Mouse (Mus musculus): ENCODE results near the gene Vpreb3. TPM values are rescaled to one million over a fixed set of nuclear protein-coding genes. Genes with fewer than 3 reads are reported as not detected.

Gene Vpreb3
- under 1 TPM in 1 of 2 experiments, not detected in 1; 0.53 TPM for total RNA-seq (2021)

DNA sequence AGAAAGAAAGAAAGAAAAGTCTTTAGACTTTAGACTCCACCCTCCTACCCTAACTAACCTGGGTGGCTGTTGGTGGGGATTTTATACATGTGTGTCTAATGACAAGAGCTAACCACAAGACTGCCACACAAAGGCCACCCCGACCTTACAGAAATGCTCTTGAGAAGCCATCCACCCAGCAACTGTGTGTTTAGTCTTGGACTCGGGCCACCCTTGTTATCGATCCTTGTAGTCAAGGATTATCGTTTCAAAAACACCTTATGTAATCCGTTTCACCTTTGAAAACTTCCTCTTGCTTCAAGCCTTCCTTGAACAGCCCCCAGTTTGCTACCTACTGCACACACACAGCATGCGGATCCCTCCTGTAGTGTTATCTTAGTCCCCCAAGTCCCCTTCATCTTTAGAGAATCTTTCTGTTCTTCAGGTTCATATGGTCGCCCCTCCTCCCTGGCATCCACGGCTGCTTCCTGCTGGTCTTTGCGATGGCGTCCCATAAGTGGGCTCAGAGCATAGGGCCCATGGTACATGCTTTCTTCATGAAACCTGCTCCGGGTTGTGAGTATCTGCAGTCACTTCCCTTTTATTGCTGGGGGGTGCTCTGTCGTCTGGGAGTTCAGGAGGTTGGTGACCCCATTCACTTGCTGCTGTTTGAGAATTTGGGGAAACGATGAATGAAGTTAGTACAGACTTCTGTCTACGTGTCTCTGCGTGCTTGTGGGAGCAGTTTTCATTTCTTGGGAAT, at the start of gene Vpreb3:
TSS of gene Vpreb3 (plus strand) at position 322 of the 742 bp plus-strand sequence.
- intact Hi-C loops (cut with DNase I), result no loop called here
- no peak for DNase-seq

DNA sequence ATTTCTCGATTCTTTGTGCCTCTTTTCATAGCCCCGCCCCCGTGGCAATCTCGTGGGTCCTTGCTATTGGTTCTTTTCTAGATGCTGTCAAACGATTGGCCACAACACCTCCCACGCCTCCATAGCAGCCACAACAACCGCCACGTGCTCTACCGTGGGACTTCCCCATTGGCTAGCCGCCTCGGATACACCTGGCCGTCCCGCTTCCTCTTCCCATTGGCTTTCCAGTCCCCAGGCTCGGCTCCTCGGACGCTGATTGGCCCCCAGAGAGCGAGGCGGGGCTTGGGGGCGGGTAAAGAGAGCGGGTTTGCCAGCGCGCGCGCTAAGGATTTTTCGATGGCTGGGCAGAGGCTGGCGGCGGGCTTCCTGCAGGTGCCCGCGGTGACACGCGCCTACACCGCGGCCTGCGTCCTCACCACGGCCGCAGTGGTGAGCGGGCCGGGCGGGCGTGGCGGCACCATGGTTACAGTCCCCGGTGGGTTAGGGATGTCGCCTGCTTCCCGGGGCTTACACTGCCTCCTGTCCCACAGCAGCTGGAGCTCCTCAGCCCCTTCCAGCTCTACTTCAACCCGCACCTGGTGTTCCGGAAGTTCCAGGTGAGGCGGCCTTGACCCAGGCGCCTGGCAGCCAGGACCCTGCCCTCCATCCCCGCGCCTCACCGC, 49.6 kb upstream of the Vpreb3 start, which contains the start of gene Derl3:
TSS of gene Derl3 (plus strand) at position 325 of the 662 bp plus-strand sequence.
- intact Hi-C loops (cut with DNase I), result no loop called here
- peak; percentile 90 to 91 for DNase-seq

DNA sequence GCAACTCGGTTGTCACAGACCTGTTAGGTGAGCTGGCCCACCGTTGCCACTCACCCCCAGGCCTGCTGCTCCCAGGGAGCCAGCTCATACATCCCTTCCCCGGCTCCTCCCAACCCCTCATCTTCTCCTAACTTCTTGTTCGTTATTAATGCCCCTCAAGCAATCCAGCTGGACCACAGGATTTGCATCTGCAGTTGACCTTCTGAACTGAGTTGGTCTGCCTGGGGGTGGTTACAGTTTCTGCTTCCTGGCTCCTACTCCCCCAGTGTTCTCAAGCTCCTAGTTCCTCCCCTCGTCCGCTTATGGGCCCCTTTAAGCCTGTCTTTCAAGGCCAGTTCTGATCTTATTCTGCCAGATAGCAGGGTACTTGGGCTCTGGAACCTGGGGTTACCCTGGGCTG, 48.3 kb upstream of the Vpreb3 start:
- intact Hi-C loops (cut with DNase I), result no loop called here

DNA sequence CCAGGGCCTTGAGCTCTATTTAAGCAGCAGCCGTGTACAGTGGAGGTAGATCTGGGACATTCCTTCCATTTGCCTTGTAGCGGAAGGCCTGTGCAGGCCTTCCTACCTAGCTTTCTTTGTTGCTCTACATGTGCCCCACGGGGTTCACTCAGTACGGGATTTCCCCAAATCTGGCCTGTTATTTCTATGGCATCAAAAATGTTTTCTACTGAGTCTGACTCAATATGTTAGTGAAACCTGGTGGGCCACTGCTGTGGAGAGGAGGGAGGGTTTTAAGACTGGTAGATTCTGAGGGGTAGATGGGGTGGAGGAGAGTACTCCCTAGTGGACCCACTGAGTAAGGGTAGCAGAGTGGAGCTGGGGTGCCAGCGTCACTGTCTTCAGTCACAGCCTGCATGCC, 47.1 kb upstream of the Vpreb3 start:
- DNase-seq, result no peak
- intact Hi-C loops (cut with DNase I), result no loop called here

More for the DNA sequence above, 48.3 kb upstream of the Vpreb3 start:
- DNase-seq, result no peak

DNA sequence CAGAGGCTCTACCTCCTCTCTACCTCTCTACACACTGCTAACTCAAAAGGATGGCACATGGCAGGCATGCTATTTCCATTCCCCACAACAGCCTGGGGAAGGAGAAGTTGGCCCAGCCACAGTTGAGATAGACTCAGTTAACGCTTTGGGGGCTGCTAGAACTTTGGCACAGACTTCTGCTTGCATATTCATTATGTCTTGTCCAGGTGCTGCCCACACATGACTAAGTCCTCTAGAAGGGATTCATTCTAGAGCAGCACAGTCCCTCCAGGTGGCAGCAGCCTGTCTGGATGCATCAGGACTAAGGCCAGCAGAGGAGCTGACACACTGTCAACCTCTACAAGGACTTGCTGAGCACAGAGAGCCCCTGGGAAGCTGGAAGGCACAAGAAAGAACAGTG, 46.6 kb upstream of the Vpreb3 start:
- intact Hi-C loops (cut with DNase I), result no loop called here
- DNase-seq, result no peak

DNA sequence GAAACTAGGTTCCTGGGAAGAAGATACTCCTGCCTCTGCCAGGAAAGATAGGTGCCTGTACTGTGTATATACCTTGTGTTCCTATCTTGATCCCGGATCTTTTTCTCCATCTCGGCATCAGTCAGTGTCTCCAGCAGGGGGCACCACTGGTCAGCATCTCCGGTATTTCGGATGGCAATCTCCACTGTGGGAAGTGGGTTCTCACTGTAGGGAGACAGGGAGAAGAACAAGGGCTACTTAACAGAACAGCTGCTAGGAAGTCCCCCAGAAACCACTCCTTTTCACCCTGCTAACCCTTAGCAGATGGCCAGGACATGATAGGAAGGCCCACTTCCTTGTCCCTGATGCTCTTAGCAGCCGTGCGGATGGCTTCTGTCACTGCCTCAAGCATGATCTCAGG, 45.5 kb upstream of the Vpreb3 start:
- intact Hi-C loops (cut with DNase I), result loop anchor here (1.0 kb wide), 1 partner anchor 54 kb away; no protein-coding TSS in a partner anchor
- peak; percentile 50 to 76 for DNase-seq

DNA sequence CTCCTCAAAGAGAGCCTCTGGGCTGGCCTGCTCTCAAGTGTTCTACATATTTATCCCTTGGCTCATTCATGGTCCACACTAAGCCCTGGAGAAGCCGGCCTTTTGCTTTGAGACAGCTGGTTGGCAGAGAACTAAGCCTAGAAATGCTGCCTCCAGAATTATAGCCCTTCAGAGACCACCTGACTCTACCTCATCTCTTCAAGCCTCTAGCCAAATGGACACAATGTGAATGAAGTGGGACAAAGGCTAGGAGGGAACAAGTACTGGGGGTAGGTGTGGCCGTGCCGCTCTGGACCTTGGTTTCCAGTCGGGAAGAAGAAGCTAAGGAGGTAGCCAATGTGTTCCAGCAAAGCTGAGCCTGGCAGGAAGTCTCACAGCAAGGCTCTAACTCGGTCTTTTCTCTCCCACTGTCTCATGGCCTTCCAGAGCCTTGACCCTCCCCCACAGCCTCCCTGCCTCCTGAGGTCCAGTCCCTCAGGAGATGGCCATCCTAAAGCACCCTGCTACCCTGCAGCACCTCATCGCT, 44.8 kb upstream of the Vpreb3 start:
- no peak for DNase-seq
- intact Hi-C loops (cut with DNase I), result no loop called here

DNA sequence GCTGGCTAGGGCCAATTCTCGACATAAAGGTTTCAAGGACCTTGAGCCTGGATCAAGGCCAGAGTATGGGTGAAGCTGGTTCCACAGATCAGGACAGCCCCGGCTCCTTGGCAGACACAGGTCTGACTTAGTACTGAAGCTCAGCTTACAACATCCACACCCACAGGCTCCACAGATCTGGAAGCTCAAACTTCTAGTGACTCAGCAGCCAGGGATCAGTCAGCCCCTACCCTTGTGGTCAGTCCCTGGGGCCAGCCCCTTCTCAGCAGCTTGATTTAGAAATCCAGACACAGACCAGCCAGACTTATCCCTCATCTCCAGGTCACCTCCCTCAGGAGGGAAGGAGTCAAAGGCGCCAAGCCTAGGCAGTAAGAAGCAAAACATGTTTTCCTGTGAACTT, 44.0 kb upstream of the Vpreb3 start:
- intact Hi-C loops (cut with DNase I), result no loop called here

DNA sequence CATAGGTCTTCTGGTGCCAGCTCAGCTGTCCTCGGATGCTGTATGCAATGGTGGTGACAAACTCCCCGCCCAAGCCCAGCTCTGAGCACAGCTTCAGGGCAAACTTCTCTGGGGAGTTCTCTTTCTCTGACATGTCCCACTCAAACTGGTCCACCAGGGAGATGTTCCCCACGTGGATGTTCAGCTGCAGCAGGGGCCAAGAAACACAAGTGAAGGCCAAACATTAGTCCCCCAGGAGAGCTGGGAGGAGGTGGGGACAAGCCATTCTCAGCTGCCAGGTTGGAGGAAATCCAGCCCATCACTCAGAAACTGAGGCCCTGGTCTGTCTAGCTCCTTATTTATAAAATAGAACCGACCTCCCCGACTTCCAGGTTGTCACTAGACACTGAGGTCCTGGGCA, 38.5 kb upstream of the Vpreb3 start:
- no peak for DNase-seq
- intact Hi-C loops (cut with DNase I), result no loop called here

More for the DNA sequence above, 44.0 kb upstream of the Vpreb3 start:
- peak; percentile 72 to 74 for DNase-seq

DNA sequence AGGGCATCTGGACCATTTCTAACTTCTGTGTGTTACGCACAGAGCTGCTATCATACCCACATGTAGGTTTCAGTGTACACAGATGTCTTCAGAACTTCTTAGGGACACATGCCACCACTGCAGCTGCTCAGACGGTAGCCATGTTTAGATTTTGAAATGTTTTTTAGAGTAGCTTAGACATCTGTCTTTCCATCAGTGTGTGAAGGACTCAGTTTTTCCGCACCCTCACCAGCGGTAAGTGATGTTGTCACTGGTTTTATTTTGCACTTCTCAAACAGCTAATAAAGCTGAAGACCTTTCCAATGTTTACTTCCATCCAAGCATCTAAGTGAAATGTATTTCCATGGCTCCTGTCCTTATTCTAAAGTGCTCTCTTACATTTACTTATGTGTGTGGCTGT, 36.0 kb upstream of the Vpreb3 start:
- intact Hi-C loops (cut with DNase I), result no loop called here
- no peak for DNase-seq

DNA sequence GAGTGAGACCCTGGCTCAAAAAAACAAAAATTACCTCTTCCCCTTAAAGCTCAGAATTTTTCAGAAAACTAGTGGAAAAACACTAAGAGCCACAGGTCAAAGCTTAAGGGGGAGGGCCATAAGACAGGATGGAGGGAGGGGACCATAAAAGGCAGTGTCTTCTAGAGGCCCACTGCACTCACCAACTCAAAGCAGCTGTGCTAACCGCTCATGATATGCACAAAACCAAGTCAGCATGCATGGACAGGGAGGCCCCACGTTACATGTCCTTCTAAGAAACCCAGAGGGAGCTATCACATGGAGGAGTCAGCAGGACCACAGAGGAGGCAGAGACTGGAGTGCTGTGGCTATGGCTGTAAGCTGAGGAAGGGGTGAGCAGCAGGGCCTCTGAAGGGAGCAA, 32.2 kb upstream of the Vpreb3 start:
- DNase-seq, result no peak
- intact Hi-C loops (cut with DNase I), result no loop called here

DNA sequence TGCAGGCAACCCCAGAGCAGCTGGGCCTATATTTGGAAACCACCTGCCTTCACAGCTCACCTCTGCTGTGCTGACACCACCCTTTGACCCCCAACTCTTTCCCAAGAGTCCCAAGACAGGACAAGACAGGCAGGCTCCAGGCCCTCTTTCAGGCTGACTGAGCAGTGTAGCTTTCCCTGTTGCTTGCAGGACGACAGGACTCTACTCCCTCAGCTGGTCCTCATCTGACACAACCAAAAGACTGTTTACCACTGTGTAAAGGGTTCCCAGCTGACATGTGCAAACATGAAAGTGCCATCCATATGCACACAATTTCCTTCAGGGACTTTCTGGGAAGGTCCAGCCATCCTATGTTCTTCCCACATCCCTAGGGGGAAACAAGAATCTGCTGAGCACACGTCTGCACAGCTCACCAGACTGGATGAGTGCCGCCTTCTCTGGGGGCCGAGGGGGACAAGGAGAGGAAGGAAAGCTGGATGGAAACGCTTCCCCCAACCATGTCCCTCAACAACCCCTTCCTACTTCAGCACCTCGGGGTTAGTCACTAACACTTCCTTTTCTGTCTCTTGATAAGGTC, 29.8 kb upstream of the Vpreb3 start:
- DNase-seq, result no peak
- intact Hi-C loops (cut with DNase I), result no loop called here

DNA sequence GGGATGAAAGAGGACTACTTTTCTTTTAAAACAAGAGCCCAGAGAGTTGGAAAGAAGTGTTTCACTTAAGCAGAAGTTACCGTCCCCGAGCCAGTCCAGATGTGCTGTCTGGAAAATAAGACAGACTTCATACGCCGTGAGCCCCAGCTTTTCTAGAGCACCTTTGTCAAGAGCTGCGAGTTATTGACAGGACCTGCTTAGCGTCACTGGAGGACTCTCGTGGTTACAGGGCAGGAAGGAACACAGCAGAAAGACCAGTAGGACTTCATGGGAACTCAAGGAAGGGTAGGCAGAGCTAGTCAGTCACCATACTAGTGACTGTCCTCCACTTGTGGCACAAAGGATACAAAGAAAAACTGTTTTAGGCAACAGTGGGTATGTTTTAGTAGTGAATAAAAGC, 27.3 kb upstream of the Vpreb3 start:
- no peak for DNase-seq
- intact Hi-C loops (cut with DNase I), result no loop called here

DNA sequence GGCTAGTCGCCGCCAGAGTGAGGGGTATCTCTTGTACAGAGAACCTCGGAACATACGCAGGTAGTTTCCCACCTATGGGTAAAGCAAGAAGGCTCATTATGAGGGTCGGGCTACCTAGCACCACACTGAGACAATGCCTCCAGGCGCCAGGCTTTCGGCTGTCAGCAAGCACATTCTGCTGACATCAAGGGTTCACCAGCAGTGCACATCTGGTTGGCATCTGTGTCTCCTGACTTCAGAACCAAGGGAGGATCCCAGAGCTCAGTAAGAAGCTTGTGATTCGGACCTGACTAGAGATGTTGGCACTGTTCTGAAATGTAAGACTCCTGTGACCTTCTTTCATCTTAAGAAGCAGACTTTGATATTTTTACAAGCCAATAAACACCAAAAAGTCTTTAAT, 26.0 kb upstream of the Vpreb3 start:
- intact Hi-C loops (cut with DNase I), result no loop called here
- DNase-seq, result no peak

DNA sequence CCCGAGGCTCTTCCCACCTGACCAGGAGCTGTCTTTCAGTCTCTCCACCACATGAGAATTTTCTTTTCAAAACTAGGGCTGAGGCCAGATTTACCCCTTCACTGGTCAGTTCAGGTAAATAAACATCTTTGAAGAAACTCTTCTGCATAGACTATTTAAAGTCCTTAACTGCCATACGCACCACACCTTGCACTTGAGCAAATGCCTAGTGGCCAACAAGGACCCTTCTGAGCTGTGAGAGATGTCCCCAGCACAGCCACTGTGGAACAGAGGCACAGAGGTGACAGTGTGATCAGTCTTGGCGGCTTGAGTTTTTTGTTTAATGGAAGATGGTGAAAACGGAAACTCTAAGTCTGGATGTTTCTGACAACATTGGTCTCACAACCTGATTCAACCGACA, 23.8 kb upstream of the Vpreb3 start:
- intact Hi-C loops (cut with DNase I), result no loop called here
- DNase-seq, result no peak

DNA sequence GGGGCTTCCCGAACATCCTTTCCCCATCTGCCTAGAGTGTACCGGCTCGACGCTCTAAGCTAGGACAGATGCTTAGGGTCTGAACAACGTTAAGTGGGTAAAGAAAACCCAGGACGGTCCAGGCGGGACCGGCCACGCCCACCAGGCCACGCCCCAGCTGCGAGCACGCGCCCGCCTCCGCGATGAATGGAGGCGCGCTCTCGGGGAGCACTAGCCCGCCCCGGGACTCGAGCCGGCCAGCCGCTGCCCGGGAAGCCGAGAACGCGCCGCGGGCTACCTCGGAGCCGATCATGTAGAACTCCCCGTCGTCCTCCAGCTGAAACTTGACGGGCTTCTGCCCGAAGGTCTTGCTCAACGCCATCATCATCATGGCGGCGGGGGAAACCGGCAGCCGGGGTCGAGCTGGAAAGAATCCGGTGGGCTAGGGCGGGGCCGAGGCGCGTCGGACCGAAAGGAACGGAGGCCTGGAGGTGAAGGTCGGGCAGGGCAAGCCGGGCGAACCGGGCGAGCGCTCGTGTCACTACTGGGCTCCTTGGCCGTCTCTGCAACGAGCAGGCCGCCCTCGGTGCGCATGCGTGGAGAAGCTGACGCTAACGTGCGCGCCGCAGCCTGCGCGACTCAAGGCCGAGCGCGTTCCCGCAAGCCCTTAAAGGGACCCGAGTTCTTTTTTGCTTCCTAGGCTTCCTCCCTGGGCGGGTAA, 21.7 kb upstream of the Vpreb3 start, which contains the start of gene Smarcb1:
TSS of gene Smarcb1 (minus strand) at position 592 of the 700 bp plus-strand sequence.
- DNase-seq, result peak; percentile 97
- intact Hi-C loops (cut with DNase I), result no loop called here

DNA sequence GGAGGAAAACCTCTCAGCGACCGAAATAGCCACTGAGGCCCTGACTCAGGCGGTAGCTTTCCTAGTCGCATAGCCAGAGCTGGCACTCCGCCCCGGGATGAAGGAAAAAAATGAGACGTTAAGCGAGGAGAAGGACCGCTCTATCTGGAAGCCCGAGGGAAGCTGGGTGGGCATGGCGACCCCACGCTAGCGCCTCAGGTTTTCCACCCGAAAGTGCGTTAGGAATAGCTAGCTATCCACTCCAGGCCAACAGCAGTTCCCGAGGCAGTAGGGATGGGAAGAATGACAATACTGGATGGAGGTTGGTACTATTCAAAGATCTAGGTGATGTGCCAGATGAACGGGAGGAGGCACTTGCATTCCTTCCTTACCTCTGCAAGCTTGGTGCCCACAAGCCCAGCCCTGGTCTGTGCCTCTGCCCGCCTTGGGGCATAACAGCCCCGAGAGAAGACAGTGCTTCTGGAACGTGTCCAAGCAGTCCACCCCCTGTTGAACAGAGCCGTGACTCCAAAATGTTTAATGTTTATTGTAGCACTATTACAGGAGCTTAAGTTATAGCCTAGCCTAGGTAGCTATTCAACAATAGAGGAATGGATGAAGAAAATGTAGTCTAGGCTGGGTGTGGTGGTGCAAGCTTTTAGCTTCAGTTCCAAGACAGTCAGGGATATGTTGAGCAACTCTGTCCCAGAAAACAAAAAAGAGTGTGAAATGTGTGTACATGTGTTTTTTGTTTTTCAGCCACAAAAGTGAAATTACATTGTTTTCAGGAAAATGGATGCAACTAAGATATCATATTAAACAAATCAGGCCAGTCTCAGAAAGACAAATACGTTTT, 20.9 kb upstream of the Vpreb3 start:
- intact Hi-C loops (cut with DNase I), result no loop called here

DNA sequence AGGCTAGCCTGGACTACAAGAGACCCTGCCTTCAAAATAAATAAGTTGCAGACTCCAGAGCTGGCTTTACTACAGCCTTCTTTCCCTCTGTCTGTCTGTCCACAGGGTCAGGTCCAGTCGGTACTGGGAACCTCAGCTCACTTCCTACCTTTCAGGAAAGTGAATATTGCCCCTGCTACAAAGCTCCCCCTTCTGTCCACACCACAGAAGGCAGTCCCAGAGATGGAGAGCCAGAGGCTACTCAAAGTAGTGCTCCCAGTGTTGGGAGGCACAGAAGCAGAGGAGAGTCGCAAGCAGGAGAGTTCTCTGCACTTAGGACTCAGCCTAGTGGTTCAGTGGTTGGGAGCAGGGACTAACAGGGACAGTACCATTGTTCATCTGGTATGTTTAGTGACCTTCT, 18.5 kb upstream of the Vpreb3 start:
- intact Hi-C loops (cut with DNase I), result no loop called here
- no peak for DNase-seq

More for the DNA sequence above, 20.9 kb upstream of the Vpreb3 start:
- no peak for DNase-seq

DNA sequence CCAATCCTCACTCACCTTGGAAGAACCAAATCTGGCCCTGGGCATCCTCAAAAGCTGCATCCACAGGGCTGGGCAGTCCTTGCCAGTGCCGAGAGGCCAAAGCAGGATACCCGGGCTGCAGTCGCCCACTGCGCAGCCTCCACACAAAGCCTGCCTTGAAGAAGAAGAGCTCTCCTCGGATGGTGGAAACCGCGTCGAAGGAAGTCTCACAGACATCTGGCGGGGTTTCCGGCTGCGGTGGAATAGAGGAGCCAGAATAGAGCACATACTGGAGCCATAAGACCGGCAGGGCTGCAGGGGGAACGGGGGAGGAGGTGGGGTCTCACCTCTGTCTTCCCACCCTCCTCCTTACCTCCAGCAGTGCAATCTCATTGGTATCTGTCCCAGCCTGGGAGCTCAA, 16.5 kb upstream of the Vpreb3 start:
- intact Hi-C loops (cut with DNase I), result no loop called here
- no peak for DNase-seq

DNA sequence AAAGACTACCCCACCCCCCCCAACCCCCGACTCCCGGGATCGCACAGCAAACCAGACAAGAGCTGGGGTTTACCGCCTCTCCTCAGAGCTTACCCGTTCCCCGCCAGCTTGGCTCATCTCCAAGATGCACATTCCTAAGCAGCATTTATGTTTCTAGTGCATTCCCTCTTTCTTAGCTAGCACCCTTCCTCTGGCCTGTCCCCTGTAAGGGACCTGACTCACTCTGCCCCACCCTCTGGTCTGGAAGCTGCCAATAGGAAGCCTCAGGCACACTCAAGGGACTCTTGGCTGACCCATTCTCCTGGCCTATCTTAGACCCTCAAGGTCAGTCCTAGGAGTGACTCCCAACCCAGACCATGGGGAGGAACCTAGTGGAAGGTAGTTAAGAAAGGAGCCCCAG, 12.6 kb upstream of the Vpreb3 start:
- intact Hi-C loops (cut with DNase I), result no loop called here

More for the DNA sequence above, 12.6 kb upstream of the Vpreb3 start:
- no peak for DNase-seq

Data from heart, postnatal 10 days (tissue).